Mouse (Mus musculus) kidney, embryonic 16.5 days (tissue): ENCODE data around the gene Map4k2. TPM values are rescaled to one million over a fixed set of nuclear protein-coding genes. Genes with fewer than 3 reads are reported as not detected.

Experiments used
- ATAC-seq: fragments of 200-750 bp; cut with Nextera tagmentation; 2 replicates; pipeline ENCODE4 v1.8.0; 2017; ENCODE audit warnings: moderate TSS enrichment; ENCODE audit not compliant: low FRiP score, low TSS enrichment
- H3K27ac ChIP-seq: fragments of 300-500 bp; sonication (generic); 2 replicates; pipeline ENCODE4 v1.5.1; 2014; ENCODE audit warnings: low read length
- H3K27me3 ChIP-seq: fragments of 300-500 bp; sonication (generic); 2 replicates; pipeline ENCODE4 v1.6.1; 2014; ENCODE audit warnings: low read length, control low read depth, mixed read lengths; ENCODE audit not compliant: insufficient read depth
- H3K36me3 ChIP-seq: fragments of 300-500 bp; sonication (generic); 2 replicates; pipeline ENCODE4 v1.6.1; 2014; ENCODE audit warnings: low read length, control low read depth, mixed read lengths; ENCODE audit not compliant: insufficient read depth
- H3K4me1 ChIP-seq: fragments of 300-500 bp; sonication (generic); 2 replicates; pipeline ENCODE4 v1.6.1; 2014; ENCODE audit warnings: low read length, control low read depth, mixed read lengths; ENCODE audit not compliant: insufficient read depth
- H3K4me2 ChIP-seq: fragments of 300-500 bp; sonication (generic); replicated peaks from 2 replicates; pipeline ENCODE4 v1.6.1; 2014; ENCODE audit warnings: low read depth, low read length
- H3K4me3 ChIP-seq: fragments of 300-500 bp; sonication (generic); 2 replicates; pipeline ENCODE4 v1.5.1; 2014; ENCODE audit warnings: mild to moderate bottlenecking, low read length
- H3K9ac ChIP-seq: fragments of 300-500 bp; sonication (generic); replicated peaks from 2 replicates; pipeline ENCODE4 v1.6.1; 2014; ENCODE audit warnings: low read length
- H3K9me3 ChIP-seq: fragments of 300-500 bp; sonication (generic); 2 replicates; pipeline ENCODE4 v1.6.1; 2016; ENCODE audit warnings: low read length, control low read depth
- WGBS: fragments of 180-500 bp; shearing (Covaris S2); extraction: QIAGEN DNeasy Blood & Tissue Kit; methylation state at CpG from one replicate; pipeline ENCODE4 v1.1.7; 2014; 5-methylcytosine and 5-hydroxymethylcytosine counted together
- polyA plus RNA-seq: library from polyadenylated mRNA; unstranded; fragments of >200 nt; fragmentation: Nextera tagmentation; extraction: Ambion mirVana; gene quantifications from 2 replicates; pipeline ENCODE4 v1.2.1, GENCODE M21; 2015

Gene Map4k2
- polyA plus RNA-seq, 1 experiment from 2014 or later, result 25.9 TPM

DNA sequence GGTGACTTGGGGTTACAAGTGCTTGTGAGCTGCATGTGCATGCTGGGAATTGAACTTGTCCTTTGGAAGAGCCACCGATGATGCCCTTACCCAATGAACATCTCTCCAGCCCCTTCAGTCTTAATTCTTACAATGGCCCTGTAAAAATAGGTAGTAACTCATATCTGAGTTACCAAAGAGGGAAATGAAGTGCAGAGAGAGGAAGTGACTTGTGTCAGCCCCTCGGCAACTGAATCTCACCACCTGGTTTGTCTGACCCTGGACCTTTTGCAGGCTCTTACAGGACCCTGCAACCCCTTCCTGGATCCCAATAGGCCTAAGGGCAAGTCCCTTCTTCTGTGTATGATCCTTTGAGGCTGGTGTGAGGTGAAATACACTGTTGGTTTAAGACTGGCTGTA, 11.2 kb downstream of the Map4k2 start:
- Histone ChIP-seq H3K27me3 (no peaks in the 10 kb centered on the region), H3K27ac (no peak overlapping the region), H3K36me3 (peaks cover 8% of the 10 kb centered on the region; the same call in 1 of the 2 replicates), H3K4me1 (peaks cover 19% of the 10 kb centered on the region), H3K4me3 (no peak overlapping the region), H3K9ac (no peak overlapping the region), H3K4me2 (no peak overlapping the region), H3K9me3 (no peaks in the 10 kb centered on the region)
- 91% methylated on average over 2 of the region's 2 CpGs for WGBS
- ATAC-seq, result no peak

DNA sequence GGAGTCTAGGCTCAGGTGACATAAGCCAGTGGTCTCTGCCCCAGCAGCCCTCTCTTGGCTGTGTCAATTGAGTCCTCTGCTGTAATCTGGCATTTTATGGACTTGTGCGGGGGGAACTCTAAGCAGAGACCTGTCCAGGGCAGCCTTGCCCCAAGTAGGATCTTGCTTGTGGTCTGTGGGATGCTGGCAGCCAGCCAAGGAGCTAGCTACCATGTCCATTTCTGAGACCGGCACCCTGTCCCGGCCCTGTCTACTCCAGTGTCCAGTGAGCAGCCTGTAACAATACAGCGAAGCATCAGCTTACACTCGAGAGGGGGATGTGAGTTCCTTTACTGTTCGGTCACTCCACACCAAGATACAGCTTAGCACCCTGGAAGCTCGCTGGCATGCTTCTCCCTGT, 13.1 kb downstream of the Map4k2 start:
- H3K4me2 ChIP-seq, result no peak overlapping the region
- H3K27me3 ChIP-seq, result no peaks in the 10 kb centered on the region
- H3K9ac ChIP-seq, result no peak overlapping the region
- H3K4me3 ChIP-seq, result no peak overlapping the region
- 51% methylated on average over 7 of the region's 7 CpGs for WGBS
- peaks cover 8% of the 10 kb centered on the region for H3K4me1 ChIP-seq
- H3K9me3 ChIP-seq, result no peaks in the 10 kb centered on the region
- peak; percentile 18; the same call in 1 of the 2 replicates for ATAC-seq
- H3K36me3 ChIP-seq, result peaks cover 6% of the 10 kb centered on the region; the same call in 1 of the 2 replicates
- H3K27ac ChIP-seq, result no peak overlapping the region

DNA sequence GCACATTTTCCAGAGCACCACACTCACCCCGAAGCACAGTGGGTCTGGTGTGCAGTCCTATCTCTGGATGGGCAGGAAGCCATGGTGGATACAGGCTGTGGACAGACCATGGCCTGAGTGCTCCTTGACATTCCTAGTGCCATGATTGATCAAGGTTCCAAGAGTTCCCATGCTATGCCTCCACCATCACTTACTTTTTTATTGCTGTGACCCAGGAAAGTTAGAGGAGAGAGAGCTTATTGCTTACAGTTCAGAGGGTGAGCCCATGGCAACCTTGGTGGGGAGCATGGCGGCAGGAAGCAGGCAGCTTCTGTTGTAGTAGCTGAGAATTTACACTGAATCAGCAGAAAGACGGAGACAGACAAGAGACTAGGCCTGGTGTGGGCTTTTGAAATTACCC, 20.4 kb downstream of the Map4k2 start:
- H3K4me2 ChIP-seq, result no peak overlapping the region
- no peak overlapping the region for H3K27ac ChIP-seq
- WGBS, result 92% methylated on average over 3 of the region's 3 CpGs
- H3K4me3 ChIP-seq, result no peak overlapping the region
- no peak for ATAC-seq
- no peaks in the 10 kb centered on the region for H3K27me3 ChIP-seq
- peaks cover 13% of the 10 kb centered on the region for H3K36me3 ChIP-seq
- H3K9me3 ChIP-seq, result no peaks in the 10 kb centered on the region
- peaks cover 18% of the 10 kb centered on the region for H3K4me1 ChIP-seq
- no peak overlapping the region for H3K9ac ChIP-seq

DNA sequence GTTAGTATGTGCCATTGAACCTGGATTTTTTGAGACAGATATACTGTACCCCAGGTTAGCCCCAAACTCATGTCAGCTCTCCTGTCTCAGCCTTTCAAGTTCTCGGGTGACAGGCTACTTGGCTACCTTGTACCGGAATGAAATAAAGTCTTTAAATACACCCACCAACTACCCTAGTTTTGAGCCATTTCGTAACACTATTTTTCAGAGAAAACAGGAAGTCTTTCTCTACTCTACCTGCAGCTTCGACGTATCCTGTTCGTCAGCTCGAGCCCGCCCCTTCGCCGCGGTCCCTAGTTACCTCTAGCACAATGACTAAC, 22.1 kb downstream of the Map4k2 start:
- H3K27ac ChIP-seq, result peak overlapping the region; percentile 88
- H3K4me2 ChIP-seq, result peak overlapping the region; percentile 72
- no peak for ATAC-seq
- H3K4me1 ChIP-seq, result peaks cover 23% of the 10 kb centered on the region
- H3K27me3 ChIP-seq, result no peaks in the 10 kb centered on the region
- H3K36me3 ChIP-seq, result peaks cover 28% of the 10 kb centered on the region
- 1% methylated on average over 11 of the region's 11 CpGs for WGBS
- peak overlapping the region; percentile 71 for H3K9ac ChIP-seq
- H3K9me3 ChIP-seq, result no peaks in the 10 kb centered on the region
- H3K4me3 ChIP-seq, result peak overlapping the region; percentile 98

DNA sequence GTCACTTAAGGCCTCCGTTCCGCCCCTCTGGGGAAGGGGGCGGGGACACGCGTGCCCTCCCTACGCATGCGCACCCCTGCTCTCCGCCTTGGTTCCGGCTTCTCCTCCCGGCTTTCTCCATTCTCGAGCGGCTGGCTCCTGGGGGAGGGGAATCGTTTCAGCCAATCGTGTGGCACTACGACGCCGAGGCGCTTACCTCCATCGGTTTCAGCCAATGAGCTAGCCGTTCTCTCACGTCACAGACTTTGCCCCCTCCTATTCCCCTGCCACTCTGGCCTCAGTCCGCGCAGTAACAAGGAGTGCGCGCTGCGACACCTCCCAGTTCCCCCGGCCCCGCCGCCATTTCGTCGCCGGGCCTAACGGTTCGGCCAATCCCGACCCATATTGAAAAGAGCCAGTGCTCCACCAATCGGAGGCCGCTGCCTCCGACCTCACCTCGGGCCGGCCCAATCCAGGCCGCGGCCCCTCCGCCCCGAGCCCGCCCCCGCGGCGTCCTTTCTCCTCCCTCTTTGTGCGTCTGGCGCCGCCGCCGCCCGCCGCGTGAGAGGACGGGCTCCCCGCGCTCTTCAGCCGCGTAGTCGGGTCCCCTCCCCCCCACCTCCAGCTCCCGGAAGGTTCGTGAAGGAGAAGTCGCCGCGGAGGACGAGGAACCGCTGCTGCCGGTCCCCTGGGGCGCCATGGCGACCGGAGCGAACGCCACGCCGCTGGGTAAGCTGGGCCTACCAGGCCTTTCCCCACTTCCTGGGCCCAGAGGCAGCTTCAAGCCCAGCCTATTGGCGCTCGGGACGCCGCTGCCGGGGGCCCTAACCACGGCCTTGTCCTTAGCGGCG, 22.7 kb downstream of the Map4k2 start, which contains the start of gene Sf1:
Sf1 (plus strand) TSS at position 280 of the 830 bp plus-strand sequence.
- no peaks in the 10 kb centered on the region for H3K9me3 ChIP-seq
- peak; percentile 99 for ATAC-seq
- H3K4me3 ChIP-seq, result peak within 1 kb of the TSS; percentile 98
- H3K9ac ChIP-seq, result peak within 1 kb of the TSS; percentile 99
- WGBS, result under 1% methylated on average over 80 of the region's 85 CpGs
- H3K4me2 ChIP-seq, result peak within 1 kb of the TSS; percentile 94
- H3K4me1 ChIP-seq, result peaks cover 23% of the 10 kb centered on the region
- peak within 1 kb of the TSS; percentile 98 for H3K27ac ChIP-seq
- H3K36me3 ChIP-seq, result peaks cover 34% of the 10 kb centered on the region
- no peaks in the 10 kb centered on the region for H3K27me3 ChIP-seq

DNA sequence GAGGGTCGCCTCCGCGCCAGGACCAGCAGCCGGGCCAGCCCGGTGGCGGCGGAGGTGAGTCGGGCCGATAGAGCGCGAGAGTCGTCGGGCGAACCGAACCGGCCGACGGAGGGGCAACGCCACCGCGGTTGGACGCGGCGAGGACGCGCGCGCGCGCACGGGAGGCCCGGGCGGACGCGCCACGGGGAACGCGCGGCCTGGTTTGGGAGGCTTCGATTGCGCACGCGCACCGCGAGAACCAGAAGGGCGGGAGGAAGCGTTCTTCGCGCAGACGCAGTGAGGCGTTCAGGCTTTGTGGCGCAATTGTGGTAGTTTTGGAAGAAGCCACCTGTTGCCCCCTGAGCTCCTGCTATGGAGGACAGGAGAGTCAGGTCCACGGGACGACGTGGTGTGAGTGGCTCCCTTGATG, 23.4 kb downstream of the Map4k2 start:
- Histone ChIP-seq H3K4me1 (peaks cover 23% of the 10 kb centered on the region), H3K9me3 (no peaks in the 10 kb centered on the region), H3K27me3 (no peaks in the 10 kb centered on the region), H3K4me3 (peak overlapping the region; percentile 98), H3K36me3 (peaks cover 38% of the 10 kb centered on the region), H3K4me2 (peak overlapping the region; percentile 94), H3K27ac (peak overlapping the region; percentile 98), H3K9ac (peak overlapping the region; percentile 99)
- ATAC-seq, result no peak; the same call in 1 of the 2 replicates
- WGBS, result under 1% methylated on average over 51 of the region's 55 CpGs

DNA sequence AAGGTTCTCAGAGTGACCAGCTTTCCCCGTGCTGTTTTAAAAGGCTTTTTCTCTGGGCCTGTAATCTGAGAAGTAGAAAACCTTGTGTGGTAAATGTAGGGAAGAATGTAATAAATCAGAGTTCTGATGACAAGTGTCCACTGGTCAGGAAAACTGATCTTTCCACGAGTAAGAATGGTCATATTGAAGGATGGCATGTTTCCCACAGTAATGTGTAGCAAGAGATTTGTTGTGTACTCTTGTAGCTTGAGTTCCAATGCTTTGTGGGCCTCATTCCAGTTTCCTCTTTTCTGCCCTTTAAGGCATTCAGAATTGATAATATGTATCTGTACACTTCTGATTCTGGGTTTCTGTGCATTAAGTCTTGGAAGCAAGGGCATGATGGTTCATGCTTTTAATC, 23.9 kb downstream of the Map4k2 start:
- Histone ChIP-seq H3K36me3 (peaks cover 41% of the 10 kb centered on the region), H3K4me1 (peaks cover 23% of the 10 kb centered on the region), H3K27ac (peak overlapping the region; percentile 98), H3K4me2 (peak overlapping the region; percentile 94), H3K9ac (peak overlapping the region; percentile 99), H3K4me3 (peak overlapping the region; percentile 98), H3K27me3 (no peaks in the 10 kb centered on the region), H3K9me3 (no peaks in the 10 kb centered on the region)
- ATAC-seq, result no peak
- 1% methylated on average over 2 of the region's 2 CpGs for WGBS

DNA sequence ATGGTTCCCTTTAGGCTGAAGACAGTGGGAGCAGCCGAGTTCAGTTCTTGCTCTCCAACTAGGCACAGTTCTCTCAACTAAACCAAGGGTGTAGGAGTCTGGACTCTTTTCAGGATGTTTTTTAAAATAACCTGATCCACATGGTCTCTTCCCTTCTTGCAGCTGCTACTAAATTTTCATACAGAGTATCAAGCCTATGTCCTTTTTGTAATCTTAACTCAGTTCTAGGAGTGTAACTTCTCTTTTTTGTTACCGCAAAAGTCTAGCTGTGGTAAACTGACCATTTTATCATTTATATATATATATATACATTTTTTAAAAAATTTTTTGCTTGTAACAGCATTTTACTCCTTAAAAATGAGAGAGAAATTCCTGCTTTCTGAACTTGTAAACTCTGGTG, 29.2 kb downstream of the Map4k2 start:
- Histone ChIP-seq H3K4me3 (no peak overlapping the region), H3K27me3 (no peaks in the 10 kb centered on the region), H3K4me1 (peaks cover 12% of the 10 kb centered on the region), H3K9me3 (no peaks in the 10 kb centered on the region), H3K9ac (no peak overlapping the region), H3K4me2 (no peak overlapping the region), H3K27ac (no peak overlapping the region), H3K36me3 (peaks cover 80% of the 10 kb centered on the region)
- 93% methylated on average over 2 of the region's 2 CpGs for WGBS
- no peak for ATAC-seq

DNA sequence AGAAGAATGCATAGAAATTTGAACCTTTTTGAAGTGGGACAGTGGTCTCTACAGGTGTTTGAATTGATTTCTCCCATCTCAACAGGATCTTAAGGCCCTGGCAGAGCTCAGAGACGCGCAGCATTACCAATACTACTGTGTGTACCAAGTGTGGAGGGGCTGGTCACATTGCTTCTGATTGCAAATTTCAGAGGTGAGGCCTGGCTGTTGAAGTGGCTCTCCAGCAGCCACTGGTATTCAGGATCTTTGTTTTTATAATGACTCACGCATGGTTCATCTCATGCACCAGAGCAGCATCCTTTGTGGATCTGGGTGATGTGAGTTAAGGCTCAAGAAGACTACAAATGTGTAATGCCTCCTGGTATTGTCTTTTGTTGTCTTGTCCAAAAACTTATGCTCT, 31.5 kb downstream of the Map4k2 start:
- no peaks in the 10 kb centered on the region for H3K4me1 ChIP-seq
- ATAC-seq, result no peak
- H3K27ac ChIP-seq, result no peak overlapping the region
- no peaks in the 10 kb centered on the region for H3K9me3 ChIP-seq
- peaks cover 86% of the 10 kb centered on the region for H3K36me3 ChIP-seq
- H3K4me2 ChIP-seq, result no peak overlapping the region
- no peaks in the 10 kb centered on the region for H3K27me3 ChIP-seq
- H3K4me3 ChIP-seq, result no peak overlapping the region
- WGBS, result 94% methylated on average over 3 of the region's 3 CpGs
- H3K9ac ChIP-seq, result no peak overlapping the region
